Mouse (Mus musculus) embryonic facial prominence, embryonic 11.5 days (tissue): ENCODE measurements at regions not wholly inside any gene's neighbourhood (a gene's known extent, or its start where the extent isn't known, plus 50 kb on each side); places are given as distances from the start of the nearest gene placed in this dataset.

Source experiments
- ATAC-seq: fragments of 200-750 bp; cut with Nextera tagmentation; replicated peaks from 2 replicates; pipeline ENCODE4 v1.8.0; 2017; ENCODE audit warnings: low read depth; ENCODE audit not compliant: insufficient number of reproducible peaks, low FRiP score, low TSS enrichment
- DNase-seq: peaks from one replicate; pipeline ENCODE4 v3.0.0-alpha.2; 2015; ENCODE audit warnings: low spot score
- H3K27ac ChIP-seq: fragments of 300-500 bp; sonication (generic); replicated peaks from 2 replicates; pipeline ENCODE4 v1.5.1; 2014; ENCODE audit warnings: mild to moderate bottlenecking, low read depth, low read length, control low read depth
- H3K27me3 ChIP-seq: fragments of 300-500 bp; sonication (generic); 2 replicates; pipeline ENCODE4 v1.6.1; 2014; ENCODE audit warnings: mild to moderate bottlenecking, low read length, moderate library complexity, mixed read lengths; ENCODE audit not compliant: control insufficient read depth, insufficient read depth
- H3K36me3 ChIP-seq: fragments of 300-500 bp; sonication (generic); replicated peaks from 2 replicates; pipeline ENCODE4 v1.6.1; 2014; ENCODE audit warnings: low read depth, mild to moderate bottlenecking, low read length, moderate library complexity, mixed read lengths; ENCODE audit not compliant: control insufficient read depth, insufficient read depth
- H3K4me1 ChIP-seq: fragments of 300-500 bp; sonication (generic); 2 replicates; pipeline ENCODE4 v1.6.1; 2014; ENCODE audit warnings: low read length, mixed read lengths; ENCODE audit not compliant: control insufficient read depth, insufficient read depth
- H3K4me2 ChIP-seq: fragments of 300-500 bp; sonication (generic); 2 replicates; pipeline ENCODE4 v1.6.1; 2014; ENCODE audit warnings: low read depth, mild to moderate bottlenecking, control low read depth, low read length, moderate library complexity
- H3K4me3 ChIP-seq: fragments of 300-500 bp; sonication (generic); 2 replicates; pipeline ENCODE4 v1.5.1; 2014; ENCODE audit warnings: low read depth, low read length, control low read depth
- H3K9ac ChIP-seq: fragments of 300-500 bp; sonication (generic); replicated peaks from 2 replicates; pipeline ENCODE4 v1.6.1; 2014; ENCODE audit warnings: mild to moderate bottlenecking, control low read depth, low read length
- H3K9me3 ChIP-seq: fragments of 300-500 bp; sonication (generic); replicated peaks from 2 replicates; pipeline ENCODE4 v1.6.1; 2016; ENCODE audit warnings: mild to moderate bottlenecking, low read length, inconsistent platforms, mixed read lengths; ENCODE audit not compliant: control insufficient read depth
- WGBS: fragments of 180-500 bp; shearing (Covaris S2); extraction: QIAGEN DNeasy Blood & Tissue Kit; methylation state at CpG from one replicate; pipeline ENCODE4 v1.1.7; 2014; 5-methylcytosine and 5-hydroxymethylcytosine counted together

DNA sequence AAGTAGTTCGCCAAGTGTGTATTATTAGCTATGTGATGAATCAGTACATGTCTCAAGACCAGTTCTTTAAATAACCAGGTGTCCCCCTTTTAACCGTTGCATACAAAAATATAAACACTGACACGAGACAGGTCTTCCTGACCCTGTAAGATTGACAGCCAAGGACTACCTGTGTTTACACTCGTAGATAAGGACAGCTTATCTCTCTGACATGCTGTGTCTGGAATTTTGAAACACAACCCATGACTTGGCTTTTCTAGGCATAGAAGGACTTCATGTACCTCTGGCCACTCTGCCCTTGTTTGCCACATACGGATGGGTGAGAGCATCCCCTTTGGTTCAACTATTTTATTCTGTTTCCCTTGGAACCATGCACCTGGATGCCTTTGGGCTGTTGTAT, 364.0 kb downstream of the Cog6 start:
- no peaks in the 10 kb centered on the region for H3K36me3 ChIP-seq
- no peak for ATAC-seq
- 66% methylated on average over 5 of the region's 5 CpGs for WGBS

DNA sequence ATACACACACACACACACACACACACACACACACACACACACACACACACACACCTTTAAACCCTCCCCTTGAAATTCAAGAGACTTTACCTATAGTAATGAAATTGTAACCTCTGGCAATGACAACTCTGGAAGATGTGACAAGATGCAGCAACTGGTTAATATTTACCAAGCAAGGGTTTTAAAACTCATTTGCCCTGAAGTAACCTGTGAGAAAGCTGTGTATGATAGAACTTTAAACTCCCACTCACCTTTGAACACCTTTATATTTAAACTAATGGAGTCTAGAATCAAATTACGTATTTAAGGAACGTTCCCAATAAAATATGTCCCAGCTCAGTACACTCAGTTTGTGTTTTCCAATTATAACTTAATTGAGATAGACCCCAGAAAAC, 364.6 kb downstream of the Cog6 start:
- Histone ChIP-seq H3K27ac (no peak overlapping the region), H3K9ac (no peak overlapping the region), H3K4me2 (no peak overlapping the region), H3K9me3 (0 out of 2 replicates have a peak, but pooled peaks cover 3% of the 10 kb centered on the region), H3K27me3 (no peaks in the 10 kb centered on the region), H3K36me3 (no peaks in the 10 kb centered on the region), H3K4me1 (no peaks in the 10 kb centered on the region), H3K4me3 (no peak overlapping the region)
- no peak for ATAC-seq
- 76% methylated on average over 2 of the region's 2 CpGs for WGBS
- DNase-seq: no peak

More for the DNA sequence above, 364.0 kb downstream of the Cog6 start:
- Histone ChIP-seq H3K9ac (no peak overlapping the region), H3K4me1 (no peaks in the 10 kb centered on the region), H3K4me2 (no peak overlapping the region), H3K27ac (no peak overlapping the region), H3K27me3 (no peaks in the 10 kb centered on the region), H3K9me3 (0 out of 2 replicates have a peak, but pooled peaks cover 3% of the 10 kb centered on the region), H3K4me3 (no peak overlapping the region)
- no peak for DNase-seq

DNA sequence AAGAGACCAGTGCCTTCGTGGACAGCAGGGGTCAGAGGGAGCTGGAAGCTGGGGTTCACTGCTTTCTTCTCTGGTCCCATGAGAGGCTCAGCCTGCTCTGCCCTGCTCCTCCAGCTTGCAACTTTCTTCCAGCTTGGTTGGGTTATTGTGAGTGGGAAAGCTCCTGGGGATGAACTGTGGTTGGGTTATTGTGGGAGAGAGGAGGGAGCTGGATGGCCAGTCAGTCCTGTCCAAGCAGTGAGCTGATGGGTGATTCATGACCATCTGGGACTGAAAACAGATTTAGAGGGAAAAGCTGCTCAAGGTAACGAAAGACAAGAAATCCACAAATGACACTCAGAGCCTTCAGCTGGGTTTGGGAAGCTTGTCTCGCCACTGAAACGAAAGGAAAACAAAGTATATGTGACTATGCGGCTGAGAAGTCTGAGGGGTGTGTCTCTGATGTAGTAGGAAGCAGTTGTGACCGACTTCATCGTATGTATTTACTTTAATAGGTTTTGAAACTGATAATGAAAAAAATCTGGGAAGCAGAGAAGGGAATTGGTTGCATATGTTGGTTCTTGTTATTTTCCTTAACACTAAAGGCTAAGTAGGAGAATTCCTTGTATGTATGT, 365.1 kb downstream of the Cog6 start:
- H3K4me3 ChIP-seq: no peak overlapping the region
- H3K27ac ChIP-seq: no peak overlapping the region
- DNase-seq: peak; percentile 68
- 34% methylated on average over 7 of the region's 7 CpGs for WGBS
- no peaks in the 10 kb centered on the region for H3K4me1 ChIP-seq
- no peaks in the 10 kb centered on the region for H3K36me3 ChIP-seq
- no peak overlapping the region for H3K9ac ChIP-seq
- H3K27me3 ChIP-seq: no peaks in the 10 kb centered on the region
- ATAC-seq: no peak
- no peak overlapping the region for H3K4me2 ChIP-seq
- 0 out of 2 replicates have a peak, but pooled peaks cover 3% of the 10 kb centered on the region for H3K9me3 ChIP-seq

DNA sequence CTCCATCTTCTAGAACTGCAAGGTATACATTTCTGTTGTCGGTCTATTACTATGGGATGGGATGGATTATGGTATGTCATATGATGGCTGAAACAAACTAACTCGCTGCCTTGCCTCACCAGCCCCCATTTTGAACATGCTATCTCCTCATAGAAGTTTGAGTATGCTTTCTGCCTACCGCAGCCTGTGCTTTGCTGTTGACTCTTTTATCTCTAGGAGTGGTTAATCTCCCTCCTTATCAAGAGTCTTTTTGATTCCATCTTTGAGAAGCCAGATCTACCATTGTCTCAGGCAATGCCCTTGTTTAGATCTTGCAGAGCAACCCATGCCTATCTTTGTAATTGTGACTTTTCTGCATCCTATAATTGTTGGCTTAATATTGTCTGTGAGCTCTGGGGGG, 367.0 kb downstream of the Cog6 start:
- 89% methylated on average over 3 of the region's 3 CpGs for WGBS
- Histone ChIP-seq H3K9ac (no peak overlapping the region), H3K4me3 (no peak overlapping the region), H3K4me2 (no peak overlapping the region), H3K4me1 (no peaks in the 10 kb centered on the region; the same call in 1 of the 2 replicates), H3K27ac (no peak overlapping the region), H3K36me3 (no peaks in the 10 kb centered on the region), H3K9me3 (no peaks in the 10 kb centered on the region), H3K27me3 (no peaks in the 10 kb centered on the region)
- DNase-seq (no peak), ATAC-seq (no peak)

DNA sequence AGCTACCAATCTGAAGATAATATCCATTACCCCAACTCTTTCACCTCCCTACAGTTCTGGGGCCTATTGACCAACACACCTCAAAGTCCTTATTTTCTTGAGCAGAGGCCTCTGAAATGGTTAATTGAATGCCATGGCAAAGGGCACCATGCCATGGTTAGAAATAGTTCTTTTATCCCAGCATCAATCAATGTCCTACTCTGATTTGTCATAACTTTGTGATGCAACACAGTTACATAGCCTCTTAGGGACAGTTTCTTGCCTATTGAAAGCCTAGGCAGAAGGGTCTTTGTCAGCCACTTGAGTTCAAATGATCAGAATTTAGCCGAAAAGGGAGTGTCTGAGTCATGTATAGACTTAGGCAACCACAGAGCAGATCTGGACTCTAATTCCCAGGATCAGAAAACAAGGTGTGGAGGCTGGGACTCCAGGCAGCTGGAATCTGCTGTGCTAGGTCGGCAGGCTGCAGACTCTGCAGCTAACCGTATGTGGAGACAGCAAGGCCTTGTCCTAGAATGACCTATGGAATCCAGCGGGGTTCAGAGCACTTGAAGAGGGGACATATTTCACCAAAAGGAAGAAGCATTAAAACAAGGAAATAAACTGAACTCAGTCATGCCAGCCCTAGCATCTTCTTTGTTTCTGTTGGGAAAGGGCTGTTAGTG, 368.1 kb downstream of the Cog6 start:
- H3K9me3 ChIP-seq: no peaks in the 10 kb centered on the region
- H3K27ac ChIP-seq: no peak overlapping the region
- 81% methylated on average over 4 of the region's 4 CpGs for WGBS
- ATAC-seq (no peak), DNase-seq (no peak)
- no peak overlapping the region for H3K9ac ChIP-seq
- no peaks in the 10 kb centered on the region for H3K27me3 ChIP-seq
- no peaks in the 10 kb centered on the region for H3K36me3 ChIP-seq
- no peaks in the 10 kb centered on the region; the same call in none of the 2 replicates for H3K4me1 ChIP-seq
- H3K4me3 ChIP-seq: no peak overlapping the region
- no peak overlapping the region for H3K4me2 ChIP-seq

DNA sequence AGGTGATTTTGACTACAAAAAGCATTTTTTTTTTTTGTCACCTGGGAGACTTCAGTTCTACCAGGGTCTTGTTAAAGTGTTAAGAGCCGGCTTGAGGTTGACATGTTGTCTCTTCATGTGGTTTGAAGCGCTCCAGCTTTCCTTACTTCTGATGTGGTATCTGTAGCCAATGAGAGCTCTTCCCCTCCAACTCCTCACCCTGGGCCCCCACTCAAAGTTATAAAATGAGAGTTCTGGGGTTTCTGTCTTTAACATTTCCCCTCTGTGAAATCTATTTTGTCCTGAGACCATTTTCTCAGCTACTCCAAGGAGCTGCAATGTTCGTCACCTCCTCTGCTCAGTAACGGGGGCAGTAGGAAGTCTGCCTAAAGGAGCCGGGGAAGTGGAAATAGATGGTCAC, 369.1 kb downstream of the Cog6 start:
- 93% methylated on average over 5 of the region's 5 CpGs for WGBS
- ATAC-seq: no peak
- DNase-seq: no peak

DNA sequence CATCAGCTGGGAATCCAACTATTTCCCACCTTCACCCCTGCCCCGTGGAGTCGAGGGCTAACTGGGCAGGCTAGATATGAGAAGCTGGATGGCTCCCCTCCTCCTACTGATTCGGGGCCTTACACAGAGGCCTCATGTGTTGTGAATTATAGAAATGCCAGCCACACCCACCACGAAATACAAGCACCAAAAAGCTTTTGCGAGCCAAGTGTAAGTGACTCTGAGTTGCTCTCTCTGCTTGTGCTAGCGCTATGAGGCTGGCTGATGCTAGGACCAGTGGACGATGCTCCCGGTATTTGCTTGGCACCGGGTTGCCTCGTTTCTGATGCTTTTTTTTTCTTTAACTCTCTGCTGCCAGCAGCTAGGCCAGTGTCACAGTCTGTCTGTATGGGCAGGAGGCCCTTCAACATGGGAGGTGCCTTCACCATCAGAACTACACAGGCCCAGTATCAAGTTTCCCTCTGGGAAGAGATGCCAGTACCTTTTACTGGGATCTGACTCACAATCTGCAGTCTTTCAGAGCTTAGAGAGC, 369.8 kb downstream of the Cog6 start:
- Histone ChIP-seq H3K4me1 (no peaks in the 10 kb centered on the region; the same call in none of the 2 replicates), H3K9me3 (no peaks in the 10 kb centered on the region), H3K36me3 (no peaks in the 10 kb centered on the region), H3K27ac (no peak overlapping the region), H3K4me2 (no peak overlapping the region), H3K9ac (no peak overlapping the region), H3K27me3 (no peaks in the 10 kb centered on the region), H3K4me3 (no peak overlapping the region)
- ATAC-seq: no peak
- peak; percentile 53 for DNase-seq
- WGBS: 54% methylated on average over 10 of the region's 10 CpGs

More for the DNA sequence above, 369.1 kb downstream of the Cog6 start:
- no peak overlapping the region for H3K4me2 ChIP-seq
- no peak overlapping the region for H3K4me3 ChIP-seq
- H3K4me1 ChIP-seq: no peaks in the 10 kb centered on the region; the same call in none of the 2 replicates
- no peaks in the 10 kb centered on the region for H3K36me3 ChIP-seq
- no peak overlapping the region for H3K9ac ChIP-seq
- H3K9me3 ChIP-seq: no peaks in the 10 kb centered on the region
- no peaks in the 10 kb centered on the region for H3K27me3 ChIP-seq
- H3K27ac ChIP-seq: no peak overlapping the region

- no peaks in the 10 kb centered on the region for H3K9me3 ChIP-seq
- H3K27me3 ChIP-seq: no peaks in the 10 kb centered on the region
- H3K27ac ChIP-seq: 0 out of 2 replicates have a peak overlapping the region, but pooled peaks have one; percentile 31
- no peaks in the 10 kb centered on the region for H3K36me3 ChIP-seq
- no peak overlapping the region for H3K4me3 ChIP-seq
- WGBS: 20% methylated on average over 12 of the region's 12 CpGs
- ATAC-seq (no peak), DNase-seq (peak; percentile 71)
- no peaks in the 10 kb centered on the region; the same call in none of the 2 replicates for H3K4me1 ChIP-seq
- no peak overlapping the region; the same call in 1 of the 2 replicates for H3K9ac ChIP-seq
- H3K4me2 ChIP-seq: no peak overlapping the region
These were observed 371.9 kb downstream of the Cog6 start for GRCm38 (mm10) chr3:52645156-52645555.
